In the genomic region with DNA sequence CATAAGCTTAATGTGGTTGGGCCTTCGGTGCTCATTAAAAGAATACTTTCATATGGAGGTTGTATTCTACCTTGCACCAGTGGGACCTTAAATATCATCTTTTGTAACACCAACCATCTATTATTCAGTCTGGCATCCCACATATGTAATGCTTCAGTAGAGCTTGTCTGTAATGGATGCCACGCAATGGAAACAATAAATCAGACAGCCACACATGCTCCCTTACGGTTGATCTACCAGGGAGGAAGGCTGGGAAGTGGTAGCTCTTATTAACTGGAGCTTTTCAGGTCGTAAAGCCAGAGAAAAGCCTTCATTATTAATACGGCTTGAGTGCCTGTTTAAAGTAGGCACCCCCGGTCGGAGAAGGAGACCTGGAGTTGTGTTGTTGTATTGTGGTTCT, we compare ENCODE assay signal across 24 mouse cellular contexts.
"Had no signal": no experiment of that assay in that cellular context is flagged by ENCODE, and none has a peak within 500 bp of the region (broad histone marks: within the 10 kb centered on the region; RNA-seq: fewer than 3 reads in every experiment).

No protein-coding gene starts in this region.

- H3K27ac ChIP-seq: gastrocnemius, adult 2 months; heart, embryonic 10.5 days; hindbrain, embryonic 10.5 days; hindbrain, embryonic 12.5 days; hindbrain, embryonic 14.5 days; intestine, embryonic 15.5 days; layer of hippocampus, adult 2 months; left cerebral cortex, adult 2 months; limb, embryonic 10.5 days; limb, embryonic 12.5 days had no signal

- ATAC-seq: hindbrain, embryonic 16.5 days; inflammation-experienced regulatory T-cells, adult 6 months; intestine, embryonic 15.5 days; intestine, postnatal 0 days had no signal

- H3K9ac ChIP-seq: heart, embryonic 12.5 days; hindbrain, embryonic 12.5 days; hindbrain, embryonic 14.5 days; intestine, embryonic 15.5 days; limb, embryonic 12.5 days had no signal

- H3K27me3 ChIP-seq: heart, embryonic 12.5 days; hindbrain, embryonic 12.5 days; intestine, embryonic 15.5 days; limb, embryonic 12.5 days had no signal

- H3K4me3 ChIP-seq: gastrocnemius, adult 2 months; heart, embryonic 10.5 days; heart, embryonic 12.5 days; hindbrain, embryonic 10.5 days; hindbrain, embryonic 12.5 days; intestine, embryonic 15.5 days; layer of hippocampus, adult 2 months; left cerebral cortex, adult 2 months; limb, embryonic 10.5 days; limb, embryonic 12.5 days had no signal

- DNase-seq: gastrocnemius, adult 2 months; gastrocnemius, postnatal 10 days; gastrocnemius, postnatal 25 days; heart, adult 18-20 months; heart, postnatal 10 days; heart, postnatal 4 days; kidney, adult 18-20 months; kidney, adult 8-10 months; kidney, postnatal 14 days; kidney, postnatal 4 days; liver had no signal

- H3K4me2 ChIP-seq: heart, embryonic 12.5 days; hindbrain, embryonic 12.5 days; hindbrain, embryonic 14.5 days; intestine, embryonic 15.5 days; limb, embryonic 12.5 days had no signal

- H3K36me3 ChIP-seq: heart, embryonic 10.5 days; heart, embryonic 12.5 days; hindbrain, embryonic 10.5 days; hindbrain, embryonic 12.5 days; intestine, embryonic 15.5 days; limb, embryonic 10.5 days; limb, embryonic 12.5 days had no signal

- H3K4me1 ChIP-seq: heart, embryonic 10.5 days; heart, embryonic 12.5 days; hindbrain, embryonic 10.5 days; hindbrain, embryonic 12.5 days; intestine, embryonic 15.5 days had no signal

- H3K9me3 ChIP-seq: hindbrain, embryonic 10.5 days; hindbrain, embryonic 12.5 days; intestine, embryonic 15.5 days; limb, embryonic 10.5 days; limb, embryonic 12.5 days had no signal
